Mouse (Mus musculus) midbrain, embryonic 16.5 days (tissue): ENCODE measurements around the gene Nlk. TPM values are rescaled to one million over a fixed set of nuclear protein-coding genes. Genes with fewer than 3 reads are reported as not detected.
"Not testable (repeated sequence)": the region's sequence is repeated elsewhere in the genome, so short reads cannot be mapped to it uniquely, and the experiment has no call there.

Experiments
- ATAC-seq: fragments of 200-750 bp; cut with Nextera tagmentation; 2 replicates; pipeline ENCODE4 v1.8.0; 2017; ENCODE audit warnings: moderate TSS enrichment
- H3K27ac ChIP-seq: fragments of 300-500 bp; sonication (generic); 2 replicates; pipeline ENCODE4 v1.5.1; 2014; ENCODE audit warnings: mild to moderate bottlenecking, low read length, mixed read lengths
- H3K27me3 ChIP-seq: fragments of 300-500 bp; sonication (generic); 2 replicates; pipeline ENCODE4 v1.6.1; 2014; ENCODE audit warnings: low read depth, low read length, mixed read lengths; ENCODE audit not compliant: control insufficient read depth, insufficient read depth
- H3K36me3 ChIP-seq: fragments of 300-500 bp; sonication (generic); 2 replicates; pipeline ENCODE4 v1.6.1; 2014; ENCODE audit warnings: mild to moderate bottlenecking, low read length, moderate library complexity, mixed read lengths; ENCODE audit not compliant: control insufficient read depth, insufficient read depth
- H3K4me1 ChIP-seq: fragments of 300-500 bp; sonication (generic); 2 replicates; pipeline ENCODE4 v1.6.1; 2014; ENCODE audit warnings: mild to moderate bottlenecking, low read length, mixed read lengths; ENCODE audit not compliant: control insufficient read depth, insufficient read depth
- H3K4me2 ChIP-seq: fragments of 300-500 bp; sonication (generic); 2 replicates; pipeline ENCODE4 v1.6.1; 2014; ENCODE audit warnings: mild to moderate bottlenecking, low read length, mixed read lengths
- H3K4me3 ChIP-seq: fragments of 300-500 bp; sonication (generic); 2 replicates; pipeline ENCODE4 v1.5.1; 2014; ENCODE audit warnings: low read depth, mild to moderate bottlenecking, low read length, moderate library complexity, mixed read lengths
- H3K9ac ChIP-seq: fragments of 300-500 bp; sonication (generic); 2 replicates; pipeline ENCODE4 v1.6.1; 2014; ENCODE audit warnings: low read depth, low read length, mixed read lengths
- H3K9me3 ChIP-seq: fragments of 300-500 bp; sonication (generic); replicated peaks from 2 replicates; pipeline ENCODE4 v1.6.1; 2014; ENCODE audit warnings: mild to moderate bottlenecking, low read length, mixed read lengths; ENCODE audit not compliant: control insufficient read depth, poor library complexity, severe bottlenecking
- WGBS: fragments of 180-500 bp; shearing (Covaris S2); extraction: QIAGEN DNeasy Blood & Tissue Kit; methylation state at CpG from one replicate; pipeline ENCODE4 v1.1.7; 2014; 5-methylcytosine and 5-hydroxymethylcytosine counted together
- polyA plus RNA-seq: library from polyadenylated mRNA; unstranded; fragments of >200 nt; fragmentation: Nextera tagmentation; extraction: Ambion mirVana; gene quantifications from 2 replicates; pipeline ENCODE4 v1.2.1, GENCODE M21; 2015

Gene Nlk
- polyA plus RNA-seq, 1 experiment from 2014 or later, result 26.2 TPM

- peaks cover 19% of the 10 kb centered on the region for H3K36me3 ChIP-seq
- no peak for ATAC-seq
- H3K4me2 ChIP-seq, result no peak overlapping the region
- H3K4me1 ChIP-seq, result peaks cover 16% of the 10 kb centered on the region
- H3K4me3 ChIP-seq, result no peak overlapping the region
- no peaks in the 10 kb centered on the region for H3K27me3 ChIP-seq
- no peak overlapping the region for H3K9ac ChIP-seq
- H3K9me3 ChIP-seq, result no peaks in the 10 kb centered on the region
- 90% methylated on average over 3 of the region's 3 CpGs for WGBS
- no peak overlapping the region for H3K27ac ChIP-seq
Measured at GRCm38 (mm10) chr11:78540358-78540757, 156.8 kb downstream of the Nlk start.

- peak overlapping the region; percentile 83 for H3K9ac ChIP-seq
- WGBS, result 5% methylated on average over 14 of the region's 14 CpGs
- no peak; the same call in 1 of the 2 replicates for ATAC-seq
- H3K36me3 ChIP-seq, result peaks cover 14% of the 10 kb centered on the region; the same call in 1 of the 2 replicates
- H3K27me3 ChIP-seq, result no peaks in the 10 kb centered on the region
- H3K27ac ChIP-seq, result peak overlapping the region; percentile 92
- H3K9me3 ChIP-seq, result no peaks in the 10 kb centered on the region
- H3K4me1 ChIP-seq, result peaks cover 29% of the 10 kb centered on the region
- H3K4me3 ChIP-seq, result peak overlapping the region; percentile 67
- H3K4me2 ChIP-seq, result peak overlapping the region; percentile 91
Measured at GRCm38 (mm10) chr11:78536690-78537084, 160.5 kb downstream of the Nlk start.

GRCm38 (mm10) chr11:78536080-78536689 lies 161.0 kb downstream of the Nlk start, which contains the start of the genes Tnfaip1 and Ift20:
Tnfaip1 (minus strand) TSS chr11:78536332.
Ift20 (plus strand) TSS chr11:78536361.
- Histone ChIP-seq H3K9ac (peak within 1 kb of the TSS; percentile 83), H3K9me3 (no peaks in the 10 kb centered on the region), H3K27ac (peak within 1 kb of the TSS; percentile 92), H3K4me2 (peak within 1 kb of the TSS; percentile 91), H3K4me3 (peak within 1 kb of the TSS; percentile 67), H3K4me1 (peaks cover 29% of the 10 kb centered on the region), H3K36me3 (peaks cover 12% of the 10 kb centered on the region; the same call in 1 of the 2 replicates), H3K27me3 (no peaks in the 10 kb centered on the region)
- peak; percentile 98 for ATAC-seq
- WGBS, result under 1% methylated on average over 52 of the region's 52 CpGs

DNA sequence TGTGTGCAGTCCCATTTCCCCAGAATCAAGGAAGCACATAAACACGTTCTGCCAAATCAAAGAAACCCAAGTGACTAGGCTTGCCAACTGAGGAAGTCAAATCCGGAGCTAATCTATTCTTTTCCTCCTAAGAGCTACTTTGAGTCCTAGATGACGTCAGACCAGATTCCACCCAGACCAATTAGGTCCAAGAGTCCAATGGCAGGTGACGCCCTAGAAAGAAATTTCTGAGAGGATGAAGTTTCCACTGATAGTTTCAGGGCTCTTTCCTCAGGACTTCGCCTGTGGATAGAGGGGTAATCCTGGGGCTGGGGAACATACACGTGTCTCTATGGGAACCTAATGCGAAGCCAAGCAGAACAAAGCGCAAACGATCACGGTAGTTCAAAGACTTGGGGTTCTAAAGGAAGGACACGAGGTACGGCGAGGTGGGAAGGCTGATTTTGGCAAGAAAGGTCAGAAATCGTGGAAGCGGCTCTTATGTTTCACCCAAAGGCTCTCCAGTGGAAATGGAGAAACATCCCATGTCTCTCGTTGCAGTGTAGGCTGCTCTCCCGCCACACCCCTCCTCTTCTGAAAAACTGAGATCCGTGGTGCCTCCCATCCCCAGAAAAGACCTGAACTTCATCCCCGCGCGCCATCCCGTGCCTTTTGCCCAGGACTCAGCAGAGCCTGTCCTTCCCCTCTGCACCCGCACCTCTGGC lies 161.6 kb downstream of the Nlk start:
- H3K4me2 ChIP-seq, result peak overlapping the region; percentile 69
- peak overlapping the region; percentile 83 for H3K9ac ChIP-seq
- H3K9me3 ChIP-seq, result no peaks in the 10 kb centered on the region
- peak; percentile 23 for ATAC-seq
- H3K36me3 ChIP-seq, result peaks cover 9% of the 10 kb centered on the region; the same call in 1 of the 2 replicates
- H3K27ac ChIP-seq, result peak overlapping the region; percentile 92
- H3K27me3 ChIP-seq, result no peaks in the 10 kb centered on the region
- WGBS, result under 1% methylated on average over 23 of the region's 23 CpGs
- H3K4me1 ChIP-seq, result peaks cover 29% of the 10 kb centered on the region
- H3K4me3 ChIP-seq, result peak overlapping the region; percentile 67

DNA sequence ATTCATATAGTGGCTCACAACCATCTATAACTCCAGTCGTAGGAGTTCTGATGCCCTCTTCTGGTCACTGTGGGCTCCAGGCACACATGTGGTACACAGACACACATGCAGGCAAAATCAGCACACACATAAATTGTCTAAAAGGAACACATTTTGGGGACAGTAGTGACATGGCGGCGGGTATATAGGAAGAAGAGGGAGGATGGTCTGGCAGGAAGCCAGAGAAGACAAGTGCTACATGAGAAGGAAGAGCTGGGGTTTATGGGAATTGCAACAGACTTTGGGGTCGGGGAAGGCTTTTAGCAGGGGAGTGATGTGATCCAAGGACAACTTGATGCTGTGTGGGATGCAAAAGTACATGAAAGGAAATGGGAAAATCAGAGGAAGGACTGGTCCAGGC lies 162.7 kb downstream of the Nlk start:
- H3K4me2 ChIP-seq, result peak overlapping the region; percentile 69
- WGBS, result 90% methylated on average over 4 of the region's 4 CpGs
- no peaks in the 10 kb centered on the region for H3K27me3 ChIP-seq
- peaks cover 10% of the 10 kb centered on the region for H3K36me3 ChIP-seq
- H3K9me3 ChIP-seq, result no peaks in the 10 kb centered on the region
- no peak overlapping the region for H3K9ac ChIP-seq
- ATAC-seq, result no peak
- no peak overlapping the region for H3K27ac ChIP-seq
- no peak overlapping the region for H3K4me3 ChIP-seq
- peaks cover 29% of the 10 kb centered on the region for H3K4me1 ChIP-seq

DNA sequence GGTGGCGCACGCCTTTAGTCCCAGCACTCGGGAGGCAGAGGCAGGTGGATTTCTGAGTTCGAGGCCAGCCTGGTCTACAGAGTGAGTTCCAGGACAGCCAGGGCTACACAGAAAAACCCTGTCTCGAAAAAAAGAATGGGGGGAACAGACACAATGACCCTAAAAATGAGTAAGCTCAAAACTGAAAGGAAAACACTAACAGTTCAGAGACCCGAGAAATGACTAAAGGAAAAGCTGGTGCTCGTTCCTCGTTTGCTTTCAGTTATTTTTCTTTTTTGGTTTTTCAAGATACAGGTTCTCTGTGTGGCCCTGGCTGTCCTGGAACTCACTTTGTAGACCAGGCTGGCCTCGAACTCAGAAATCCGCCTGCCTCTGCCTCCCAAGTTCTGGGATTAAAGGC lies 165.7 kb downstream of the Nlk start:
- not testable (repeated sequence) for H3K27me3 ChIP-seq, H3K4me2 ChIP-seq, H3K27ac ChIP-seq, H3K9me3 ChIP-seq, H3K4me3 ChIP-seq, H3K9ac ChIP-seq, ATAC-seq
- 94% methylated on average over 10 of the region's 10 CpGs for WGBS
- Histone ChIP-seq H3K4me1 (peaks cover 12% of the 10 kb centered on the region), H3K36me3 (peaks cover 30% of the 10 kb centered on the region)

- ATAC-seq, result no peak
- WGBS, result 89% methylated on average over 6 of the region's 6 CpGs
- Histone ChIP-seq H3K4me3 (no peak overlapping the region), H3K9me3 (no peaks in the 10 kb centered on the region), H3K9ac (no peak overlapping the region), H3K36me3 (peaks cover 35% of the 10 kb centered on the region), H3K27ac (no peak overlapping the region), H3K4me1 (peaks cover 12% of the 10 kb centered on the region), H3K4me2 (no peak overlapping the region), H3K27me3 (no peaks in the 10 kb centered on the region)
Measured at GRCm38 (mm10) chr11:78531046-78531445, 166.1 kb downstream of the Nlk start.

- 90% methylated on average over 12 of the region's 12 CpGs for WGBS
- Histone ChIP-seq H3K4me3 (no peak overlapping the region), H3K27me3 (no peaks in the 10 kb centered on the region), H3K9me3 (no peaks in the 10 kb centered on the region), H3K9ac (no peak overlapping the region), H3K4me1 (peaks cover 9% of the 10 kb centered on the region), H3K4me2 (no peak overlapping the region), H3K27ac (no peak overlapping the region), H3K36me3 (peaks cover 44% of the 10 kb centered on the region)
- no peak for ATAC-seq
Measured at GRCm38 (mm10) chr11:78530001-78530400, 167.2 kb downstream of the Nlk start.

- Histone ChIP-seq H3K4me1 (no peaks in the 10 kb centered on the region), H3K36me3 (peaks cover 55% of the 10 kb centered on the region), H3K9ac (no peak overlapping the region), H3K4me2 (no peak overlapping the region), H3K4me3 (no peak overlapping the region), H3K9me3 (no peaks in the 10 kb centered on the region), H3K27ac (no peak overlapping the region), H3K27me3 (no peaks in the 10 kb centered on the region)
- ATAC-seq, result no peak
- WGBS, result 78% methylated on average over 9 of the region's 9 CpGs
Measured at GRCm38 (mm10) chr11:78528714-78529113, 168.5 kb downstream of the Nlk start.
